Mouse (Mus musculus): ENCODE results near the gene Arhgef11. TPM values are rescaled to one million over a fixed set of nuclear protein-coding genes. Genes with fewer than 3 reads are reported as not detected.

Arhgef11 gene
- polyA plus RNA-seq, 2 experiments, result 2.2 to 2.7 TPM

DNA sequence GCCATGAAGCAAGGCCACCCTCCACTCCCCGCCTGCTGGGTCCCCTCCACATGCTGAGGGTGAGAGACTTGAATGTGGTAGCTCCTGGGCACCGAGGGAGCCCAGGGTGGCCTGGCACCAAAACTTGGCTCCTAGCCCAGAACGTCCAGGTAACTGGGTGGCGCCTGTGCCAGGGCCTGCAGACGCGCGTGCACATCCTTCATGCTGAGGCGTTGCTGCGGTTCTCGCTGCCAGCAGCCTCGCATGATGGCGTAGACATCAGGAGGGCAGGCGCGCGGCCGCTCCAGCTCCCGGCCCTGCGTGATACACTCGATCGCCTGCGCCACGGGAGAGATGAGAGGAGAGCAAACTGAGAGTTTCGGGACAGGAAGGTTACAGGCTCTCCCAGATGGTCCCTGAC lies 160.9 kb downstream of the Arhgef11 start:
- H3K4me2 ChIP-seq (ENCODE audit: low read depth), result no peak overlapping the region
- H3K4me1 ChIP-seq (replicated peaks; ENCODE audit: control insufficient read depth in 2 of 2, insufficient read depth in 2 of 2, low read length in 1 of 2), result peaks cover 0 to 2% of the 10 kb centered on the region in 2 experiments; a peak in 1 of 4 replicates
- H3K27me3 ChIP-seq (ENCODE audit: control insufficient read depth, insufficient read depth, low read length), result no peaks in the 10 kb centered on the region; the same call in 1 of the 2 replicates
- H3K4me3 ChIP-seq (ENCODE audit: insufficient read depth in 1 of 2, low read depth in 2 of 2, low read length in 2 of 2), result no peak overlapping the region
- H3K36me3 ChIP-seq (replicated peaks; ENCODE audit: control insufficient read depth, insufficient read depth, low read depth), result no peaks in the 10 kb centered on the region
- ATAC-seq (ENCODE audit: insufficient read depth), result no peak
- no peak overlapping the region for H3K9ac ChIP-seq (replicated peaks)
- no peak overlapping the region for H3K27ac ChIP-seq
- H3K9me3 ChIP-seq (ENCODE audit: control insufficient read depth, low read length), result no peaks in the 10 kb centered on the region
- no peak for DNase-seq (ENCODE audit: low read depth in 3 of 3, low spot score in 3 of 3)
- no peak for TF ChIP-seq CTCF (IDR thresholded peaks at IDR 0.05; ENCODE audit: low read depth)
- TF ChIP-seq EP300 (IDR thresholded peaks at IDR 0.05; ENCODE audit: low read depth), result no peak
- WGBS (ENCODE audit: insufficient replicate concordance), result 48% methylated on average over 23 of the region's 23 CpGs

DNA sequence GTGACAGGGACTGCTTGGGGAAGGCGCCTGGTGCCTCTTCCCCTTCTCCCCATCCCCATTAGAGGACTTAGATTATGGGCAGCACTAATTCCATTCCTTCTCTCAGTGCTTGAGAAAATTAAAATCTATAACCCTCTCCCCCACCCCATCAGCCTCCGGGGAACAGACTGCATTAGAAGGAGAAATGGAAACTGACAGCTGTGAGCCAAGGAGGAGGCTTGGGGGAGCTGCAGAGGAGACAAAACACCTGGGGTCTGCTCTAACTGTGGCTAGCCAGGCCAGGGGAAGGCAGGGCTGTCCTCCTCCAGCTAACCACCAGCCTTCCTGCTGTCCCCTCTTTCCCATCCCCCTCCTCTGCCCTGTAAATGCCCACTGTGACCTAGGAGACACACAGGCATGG lies 161.7 kb downstream of the Arhgef11 start:
- 48% methylated on average over 2 of the region's 2 CpGs for WGBS (ENCODE audit: insufficient replicate concordance)
- Histone ChIP-seq H3K4me1 (replicated peaks; ENCODE audit: control insufficient read depth in 2 of 2, insufficient read depth in 2 of 2, low read length in 1 of 2) (no peaks in the 10 kb centered on the region), H3K27ac (no peak overlapping the region), H3K9ac (replicated peaks) (no peak overlapping the region), H3K36me3 (replicated peaks; ENCODE audit: control insufficient read depth, insufficient read depth, low read depth) (no peaks in the 10 kb centered on the region), H3K4me3 (ENCODE audit: insufficient read depth in 1 of 2, low read depth in 2 of 2, low read length in 2 of 2) (no peak overlapping the region), H3K9me3 (ENCODE audit: control insufficient read depth, low read length) (no peaks in the 10 kb centered on the region), H3K27me3 (ENCODE audit: control insufficient read depth, insufficient read depth, low read length) (no peaks in the 10 kb centered on the region; the same call in 1 of the 2 replicates), H3K4me2 (ENCODE audit: low read depth) (no peak overlapping the region)
- DNase-seq (ENCODE audit: low read depth in 3 of 3, low spot score in 3 of 3) (no peak), ATAC-seq (ENCODE audit: insufficient read depth) (no peak)
- TF ChIP-seq EP300 (IDR thresholded peaks at IDR 0.05; ENCODE audit: low read depth), result no peak
- TF ChIP-seq CTCF (IDR thresholded peaks at IDR 0.05; ENCODE audit: low read depth), result no peak

DNA sequence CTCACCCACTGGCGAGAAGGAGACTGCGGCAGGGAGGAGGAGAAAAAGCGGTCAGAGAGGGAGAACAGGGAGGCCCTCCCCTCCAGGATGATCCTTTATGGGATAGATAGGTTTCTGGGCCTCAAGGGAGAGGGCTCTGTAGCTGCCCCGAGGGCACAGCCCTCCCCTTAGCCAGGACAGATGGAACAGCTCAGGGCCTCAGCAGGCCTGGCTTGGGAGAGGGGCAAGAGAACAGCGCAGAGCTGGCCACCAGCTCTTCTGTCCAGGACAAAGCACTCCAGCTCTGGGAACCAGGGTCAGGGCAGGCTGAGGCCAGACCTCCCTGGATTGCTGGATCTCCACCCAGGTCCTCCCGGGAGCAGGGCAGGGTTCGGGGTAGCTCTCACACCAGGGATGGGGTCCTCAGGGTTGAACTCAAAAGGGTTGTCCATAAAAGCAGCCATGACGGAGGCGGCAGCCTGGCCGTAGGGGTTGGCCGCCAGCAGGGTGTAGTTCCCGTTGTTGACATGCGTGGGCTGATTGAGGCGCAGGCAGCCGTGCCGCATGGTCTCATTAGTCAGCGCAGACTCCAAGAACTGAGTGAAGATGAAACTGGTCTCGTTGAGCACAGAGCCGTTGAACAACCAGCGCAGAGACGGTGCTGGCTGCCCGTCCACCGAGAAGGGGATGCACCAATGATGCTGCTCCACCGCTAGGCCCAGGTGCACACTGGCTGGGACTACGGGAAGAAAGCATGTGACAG lies 166.1 kb downstream of the Arhgef11 start:
- Histone ChIP-seq H3K36me3 (replicated peaks; ENCODE audit: control insufficient read depth, insufficient read depth, low read depth) (no peaks in the 10 kb centered on the region), H3K27me3 (ENCODE audit: control insufficient read depth, insufficient read depth, low read length) (no peaks in the 10 kb centered on the region), H3K9ac (replicated peaks) (no peak overlapping the region), H3K9me3 (ENCODE audit: control insufficient read depth, low read length) (no peaks in the 10 kb centered on the region), H3K4me1 (replicated peaks; ENCODE audit: control insufficient read depth in 2 of 2, insufficient read depth in 2 of 2, low read length in 1 of 2) (no peaks in the 10 kb centered on the region), H3K4me2 (ENCODE audit: low read depth) (no peak overlapping the region), H3K4me3 (ENCODE audit: insufficient read depth in 1 of 2, low read depth in 2 of 2, low read length in 2 of 2) (no peak overlapping the region), H3K27ac (no peak overlapping the region)
- TF ChIP-seq CTCF (IDR thresholded peaks at IDR 0.05; ENCODE audit: low read depth) (no peak), EP300 (IDR thresholded peaks at IDR 0.05; ENCODE audit: low read depth) (no peak)
- DNase-seq (ENCODE audit: low read depth in 3 of 3, low spot score in 3 of 3) (no peak), ATAC-seq (ENCODE audit: insufficient read depth) (no peak)
- 71% methylated on average over 25 of the region's 25 CpGs for WGBS (ENCODE audit: insufficient replicate concordance)

DNA sequence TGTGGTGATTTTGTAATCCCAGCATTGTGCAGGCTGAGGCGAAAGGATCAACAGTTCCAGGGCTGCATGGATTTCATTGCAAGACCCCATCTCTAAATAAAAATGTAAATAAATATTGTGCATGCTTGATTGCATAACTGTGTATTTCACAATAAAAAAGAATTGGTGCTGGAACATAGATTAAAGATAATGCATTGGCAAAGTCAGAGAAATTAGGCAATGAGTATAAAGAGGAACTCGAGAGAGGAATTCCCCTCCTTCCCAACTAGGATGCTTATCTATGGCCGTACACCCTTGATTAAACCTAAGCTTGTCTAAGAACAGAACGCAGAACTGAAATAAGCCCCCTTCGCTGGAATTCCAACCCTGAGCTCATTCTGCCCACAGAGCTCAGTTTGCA lies 167.8 kb downstream of the Arhgef11 start:
- H3K9ac ChIP-seq (replicated peaks), result no peak overlapping the region
- H3K9me3 ChIP-seq (ENCODE audit: control insufficient read depth, low read length), result no peaks in the 10 kb centered on the region
- H3K27ac ChIP-seq, result no peak overlapping the region
- H3K4me3 ChIP-seq (ENCODE audit: insufficient read depth in 1 of 2, low read depth in 2 of 2, low read length in 2 of 2), result no peak overlapping the region
- H3K27me3 ChIP-seq (ENCODE audit: control insufficient read depth, insufficient read depth, low read length), result no peaks in the 10 kb centered on the region
- no peak for DNase-seq (ENCODE audit: low read depth in 3 of 3, low spot score in 3 of 3)
- H3K36me3 ChIP-seq (replicated peaks; ENCODE audit: control insufficient read depth, insufficient read depth, low read depth), result no peaks in the 10 kb centered on the region
- ATAC-seq (ENCODE audit: insufficient read depth), result no peak
- WGBS (ENCODE audit: insufficient replicate concordance), result 42% methylated on average over 5 of the region's 5 CpGs
- H3K4me1 ChIP-seq (replicated peaks; ENCODE audit: control insufficient read depth in 2 of 2, insufficient read depth in 2 of 2, low read length in 1 of 2), result no peaks in the 10 kb centered on the region
- no peak overlapping the region for H3K4me2 ChIP-seq (ENCODE audit: low read depth)
- no peak for TF ChIP-seq CTCF (IDR thresholded peaks at IDR 0.05; ENCODE audit: low read depth)
- TF ChIP-seq EP300 (IDR thresholded peaks at IDR 0.05; ENCODE audit: low read depth), result no peak

DNA sequence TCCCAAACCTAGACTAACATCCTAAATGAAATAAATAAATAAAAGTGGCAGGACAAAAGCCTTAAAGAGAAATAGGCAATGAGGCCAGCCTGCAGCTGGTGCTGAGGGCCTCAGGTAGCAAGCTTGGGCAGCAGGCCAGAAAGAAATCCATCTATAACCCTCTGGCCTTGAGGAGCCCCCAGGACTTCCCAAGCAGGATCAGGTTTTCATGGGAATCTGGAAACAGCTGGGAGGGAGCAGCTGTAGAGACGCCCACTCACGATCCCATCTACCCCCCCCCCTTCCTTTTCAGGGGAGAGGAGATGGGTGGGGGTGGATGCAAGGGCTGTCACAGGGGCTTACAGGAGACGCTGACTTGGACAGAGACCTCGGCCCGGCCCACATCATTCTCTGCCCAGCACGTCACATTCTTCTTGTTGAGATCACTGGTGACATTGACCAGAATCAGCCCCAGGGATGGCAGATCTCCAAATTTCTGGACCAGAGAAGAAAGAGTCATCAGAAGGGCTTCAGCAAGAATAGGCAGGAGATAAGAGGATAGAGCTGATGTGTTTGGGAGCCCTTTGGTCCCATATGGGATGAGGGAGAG lies 168.4 kb downstream of the Arhgef11 start:
- H3K27me3 ChIP-seq (ENCODE audit: control insufficient read depth, insufficient read depth, low read length), result no peaks in the 10 kb centered on the region

More for the DNA sequence above, 168.4 kb downstream of the Arhgef11 start:
- TF ChIP-seq EP300 (IDR thresholded peaks at IDR 0.05; ENCODE audit: low read depth) (no peak), CTCF (IDR thresholded peaks at IDR 0.05; ENCODE audit: low read depth) (no peak)
- 55% methylated on average over 6 of the region's 6 CpGs for WGBS (ENCODE audit: insufficient replicate concordance)
- no peaks in the 10 kb centered on the region for H3K9me3 ChIP-seq (ENCODE audit: control insufficient read depth, low read length)
- no peak overlapping the region for H3K27ac ChIP-seq
- no peak overlapping the region for H3K4me3 ChIP-seq (ENCODE audit: insufficient read depth in 1 of 2, low read depth in 2 of 2, low read length in 2 of 2)
- no peak for ATAC-seq (ENCODE audit: insufficient read depth)
- no peak overlapping the region for H3K9ac ChIP-seq (replicated peaks)
- H3K36me3 ChIP-seq (replicated peaks; ENCODE audit: control insufficient read depth, insufficient read depth, low read depth), result no peaks in the 10 kb centered on the region
- DNase-seq (ENCODE audit: low read depth in 3 of 3, low spot score in 3 of 3), result no peak
- no peaks in the 10 kb centered on the region for H3K4me1 ChIP-seq (replicated peaks; ENCODE audit: control insufficient read depth in 2 of 2, insufficient read depth in 2 of 2, low read length in 1 of 2)
- no peak overlapping the region for H3K4me2 ChIP-seq (ENCODE audit: low read depth)

Small RNA genes within 50 kb of the gene (microRNA-seq; reads per million reads assigned to microRNA genes)
- gene Gm24109, result not detected

Other genes with a start within 250 kb of the Arhgef11 start
- gene Fcrl1, start 241.2 kb upstream of the Arhgef11 start, polyA plus RNA-seq (2012; rRNA removed), result 0.43 and 0.56 TPM in 2 replicates
- 0.88 and 0.99 TPM in 2 replicates for gene Fcrl1, start 241.2 kb upstream of the Arhgef11 start, polyA plus RNA-seq (2014; fragmentation: Nextera tagmentation; extraction: Ambion mirVana)
- gene Fcrl5, start 181.8 kb upstream of the Arhgef11 start, polyA plus RNA-seq (2012; rRNA removed), result not detected in 2 replicates
- not detected in 2 replicates for gene Fcrl5, start 181.8 kb upstream of the Arhgef11 start, polyA plus RNA-seq (2014; fragmentation: Nextera tagmentation; extraction: Ambion mirVana)
- 1.9 and 2.7 TPM in 2 replicates for gene Etv3, start 92.2 kb upstream of the Arhgef11 start, polyA plus RNA-seq (2012; rRNA removed)
- gene Etv3, start 92.2 kb upstream of the Arhgef11 start, polyA plus RNA-seq (2014; fragmentation: Nextera tagmentation; extraction: Ambion mirVana), result 1.3 and 1.8 TPM in 2 replicates
- gene Lrrc71, start 131.1 kb downstream of the Arhgef11 start, polyA plus RNA-seq (2012; rRNA removed), result 0.08 and 0.09 TPM in 2 replicates
- gene Lrrc71, start 131.1 kb downstream of the Arhgef11 start, polyA plus RNA-seq (2014; fragmentation: Nextera tagmentation; extraction: Ambion mirVana), result 0.24 and 0.29 TPM in 2 replicates
- 0.08 and 0.10 TPM in 2 replicates for gene Ntrk1, start 177.6 kb downstream of the Arhgef11 start, polyA plus RNA-seq (2012; rRNA removed)
- gene Ntrk1, start 177.6 kb downstream of the Arhgef11 start, polyA plus RNA-seq (2014; fragmentation: Nextera tagmentation; extraction: Ambion mirVana), result 0.04 and 0.14 TPM in 2 replicates
- 0.02 TPM in 2 replicates for gene Insrr, start 179.4 kb downstream of the Arhgef11 start, polyA plus RNA-seq (2012; rRNA removed)
- not detected in 2 replicates for gene Insrr, start 179.4 kb downstream of the Arhgef11 start, polyA plus RNA-seq (2014; fragmentation: Nextera tagmentation; extraction: Ambion mirVana)
- gene Pear1, start 206.7 kb downstream of the Arhgef11 start, polyA plus RNA-seq (2012; rRNA removed), result 5.4 and 6.9 TPM in 2 replicates
- gene Pear1, start 206.7 kb downstream of the Arhgef11 start, polyA plus RNA-seq (2014; fragmentation: Nextera tagmentation; extraction: Ambion mirVana), result 3.8 and 4.5 TPM in 2 replicates
- gene Sh2d2a, start 229.2 kb downstream of the Arhgef11 start, polyA plus RNA-seq (2012; rRNA removed), result 0.04 and 0.09 TPM in 2 replicates
- 0.10 and 0.13 TPM in 2 replicates for gene Sh2d2a, start 229.2 kb downstream of the Arhgef11 start, polyA plus RNA-seq (2014; fragmentation: Nextera tagmentation; extraction: Ambion mirVana)